Mouse (Mus musculus) heart, embryonic 12.5 days (tissue): ENCODE measurements around the gene Bpifb1. TPM values are rescaled to one million over a fixed set of nuclear protein-coding genes. Genes with fewer than 3 reads are reported as not detected.
"Not testable (repeated sequence)": the region's sequence is repeated elsewhere in the genome, so short reads cannot be mapped to it uniquely, and the experiment has no call there.

Experiments used
- ATAC-seq: fragments of 200-750 bp; cut with Nextera tagmentation; 2 replicates; pipeline ENCODE4 v1.8.0; 2017; ENCODE audit warnings: moderate TSS enrichment, moderate library complexity; ENCODE audit not compliant: insufficient number of reproducible peaks, low FRiP score
- H3K27ac ChIP-seq: fragments of 300-500 bp; sonication (generic); 2 replicates; pipeline ENCODE4 v1.5.1; 2016; ENCODE audit warnings: mild to moderate bottlenecking, moderate library complexity; ENCODE audit not compliant: poor library complexity, severe bottlenecking
- H3K27me3 ChIP-seq: fragments of 300-500 bp; sonication (generic); replicated peaks from 2 replicates; pipeline ENCODE4 v1.6.1; 2016; ENCODE audit warnings: mild to moderate bottlenecking, moderate library complexity
- H3K36me3 ChIP-seq: fragments of 300-500 bp; sonication (generic); 2 replicates; pipeline ENCODE4 v1.6.1; 2016; ENCODE audit warnings: mild to moderate bottlenecking, moderate library complexity
- H3K4me1 ChIP-seq: fragments of 300-500 bp; sonication (generic); replicated peaks from 2 replicates; pipeline ENCODE4 v1.6.1; 2016; ENCODE audit warnings: mild to moderate bottlenecking
- H3K4me2 ChIP-seq: fragments of 300-500 bp; sonication (generic); 2 replicates; pipeline ENCODE4 v1.6.1; 2016; ENCODE audit warnings: mild to moderate bottlenecking, moderate library complexity
- H3K4me3 ChIP-seq: fragments of 300-500 bp; sonication (generic); 2 replicates; pipeline ENCODE4 v1.5.1; 2016; ENCODE audit warnings: mild to moderate bottlenecking
- H3K9ac ChIP-seq: fragments of 300-500 bp; sonication (generic); 2 replicates; pipeline ENCODE4 v1.6.1; 2016; ENCODE audit warnings: mild to moderate bottlenecking, moderate library complexity
- H3K9me3 ChIP-seq: fragments of 300-500 bp; sonication (generic); replicated peaks from 2 replicates; pipeline ENCODE4 v1.6.1; 2016; ENCODE audit warnings: mild to moderate bottlenecking, moderate library complexity
- WGBS: fragments of 180-500 bp; shearing (Covaris S2); methylation state at CpG from one replicate; pipeline ENCODE4 v1.1.7; 2016; 5-methylcytosine and 5-hydroxymethylcytosine counted together
- polyA plus RNA-seq: library from polyadenylated mRNA; unstranded; fragments of >200 nt; fragmentation: Nextera tagmentation; extraction: Ambion mirVana; gene quantifications from 2 replicates; pipeline ENCODE4 v1.2.1, GENCODE M21; 2016

Gene Bpifb1
- polyA plus RNA-seq, result 0.12 and 0.14 TPM in 2 replicates

GRCm38 (mm10) chr2:154190546-154191258, at the start of gene Bpifb1:
TSS of gene Bpifb1 (plus strand) at chr2:154190818.
- Histone ChIP-seq H3K9me3 (no peaks in the 10 kb centered on the region), H3K36me3 (no peaks in the 10 kb centered on the region), H3K4me3 (no peak within 1 kb of the TSS), H3K4me2 (no peak within 1 kb of the TSS), H3K27ac (no peak within 1 kb of the TSS), H3K27me3 (no peaks in the 10 kb centered on the region), H3K4me1 (peaks cover 28% of the 10 kb centered on the region), H3K9ac (no peak within 1 kb of the TSS)
- 81% methylated on average over 11 of the region's 11 CpGs for WGBS
- no peak for ATAC-seq

- H3K27me3 ChIP-seq, result no peaks in the 10 kb centered on the region
- WGBS, result 71% methylated on average over 4 of the region's 4 CpGs
- no peak for ATAC-seq
These were observed 48.0 kb upstream of the Bpifb1 start, which contains the start of gene Bpifa1 for GRCm38 (mm10) chr2:154142580-154142979. TSS of gene Bpifa1 (plus strand) at chr2:154142880.

GRCm38 (mm10) chr2:154143735-154144134, 46.9 kb upstream of the Bpifb1 start:
- no peak for ATAC-seq
- Histone ChIP-seq H3K36me3 (no peaks in the 10 kb centered on the region), H3K4me2 (no peak overlapping the region), H3K4me3 (no peak overlapping the region), H3K4me1 (no peaks in the 10 kb centered on the region), H3K9me3 (no peaks in the 10 kb centered on the region), H3K27me3 (no peaks in the 10 kb centered on the region), H3K27ac (no peak overlapping the region), H3K9ac (no peak overlapping the region)
- 80% methylated on average over 3 of the region's 3 CpGs for WGBS

More at GRCm38 (mm10) chr2:154142580-154142979, 48.0 kb upstream of the Bpifb1 start, which contains the start of gene Bpifa1:
- Histone ChIP-seq H3K36me3 (no peaks in the 10 kb centered on the region), H3K4me1 (no peaks in the 10 kb centered on the region), H3K9me3 (no peaks in the 10 kb centered on the region), H3K27ac (no peak within 1 kb of the TSS), H3K9ac (no peak within 1 kb of the TSS), H3K4me2 (no peak within 1 kb of the TSS), H3K4me3 (no peak within 1 kb of the TSS)

GRCm38 (mm10) chr2:154147496-154147895, 43.1 kb upstream of the Bpifb1 start:
- WGBS, result 66% methylated on average over 4 of the region's 4 CpGs
- no peak for ATAC-seq

GRCm38 (mm10) chr2:154158433-154158832, 32.2 kb upstream of the Bpifb1 start:
- Histone ChIP-seq H3K4me1 (no peaks in the 10 kb centered on the region), H3K27me3 (no peaks in the 10 kb centered on the region), H3K9me3 (peaks cover 16% of the 10 kb centered on the region), H3K4me3 (no peak overlapping the region), H3K36me3 (no peaks in the 10 kb centered on the region), H3K27ac (no peak overlapping the region), H3K9ac (no peak overlapping the region), H3K4me2 (no peak overlapping the region)
- 27% methylated on average over 3 of the region's 3 CpGs for WGBS
- ATAC-seq, result no peak

More at GRCm38 (mm10) chr2:154147496-154147895, 43.1 kb upstream of the Bpifb1 start:
- Histone ChIP-seq H3K27me3 (no peaks in the 10 kb centered on the region), H3K4me3 (no peak overlapping the region), H3K27ac (no peak overlapping the region), H3K9me3 (no peaks in the 10 kb centered on the region), H3K36me3 (no peaks in the 10 kb centered on the region), H3K9ac (no peak overlapping the region), H3K4me2 (no peak overlapping the region), H3K4me1 (no peaks in the 10 kb centered on the region)

GRCm38 (mm10) chr2:154162307-154162706, 28.3 kb upstream of the Bpifb1 start, which contains the start of gene Bpifa5:
TSS of gene Bpifa5 (plus strand) at chr2:154162607.
- Histone ChIP-seq H3K27ac (no peak within 1 kb of the TSS), H3K27me3 (no peaks in the 10 kb centered on the region), H3K9me3 (peaks cover 16% of the 10 kb centered on the region; the same call in 1 of the 2 replicates), H3K4me2 (no peak within 1 kb of the TSS), H3K4me1 (no peaks in the 10 kb centered on the region), H3K4me3 (no peak within 1 kb of the TSS), H3K36me3 (no peaks in the 10 kb centered on the region), H3K9ac (no peak within 1 kb of the TSS)
- WGBS, result 73% methylated on average over 8 of the region's 8 CpGs
- ATAC-seq, result no peak

GRCm38 (mm10) chr2:154163306-154163705, 27.3 kb upstream of the Bpifb1 start:
- H3K9ac ChIP-seq, result no peak overlapping the region
- no peak overlapping the region for H3K4me2 ChIP-seq
- H3K9me3 ChIP-seq, result peaks cover 16% of the 10 kb centered on the region; the same call in 1 of the 2 replicates
- H3K36me3 ChIP-seq, result no peaks in the 10 kb centered on the region
- ATAC-seq, result no peak
- no peak overlapping the region for H3K4me3 ChIP-seq
- H3K27ac ChIP-seq, result no peak overlapping the region
- no peaks in the 10 kb centered on the region for H3K4me1 ChIP-seq
- WGBS, result 82% methylated on average over 5 of the region's 5 CpGs
- no peaks in the 10 kb centered on the region for H3K27me3 ChIP-seq

GRCm38 (mm10) chr2:154169172-154169571, 21.4 kb upstream of the Bpifb1 start:
- H3K4me2 ChIP-seq, result no peak overlapping the region
- H3K27ac ChIP-seq, result no peak overlapping the region
- ATAC-seq, result no peak
- H3K9ac ChIP-seq, result no peak overlapping the region
- no peaks in the 10 kb centered on the region; the same call in none of the 2 replicates for H3K27me3 ChIP-seq
- no peaks in the 10 kb centered on the region for H3K9me3 ChIP-seq
- H3K4me1 ChIP-seq, result no peaks in the 10 kb centered on the region
- H3K4me3 ChIP-seq, result no peak overlapping the region
- 67% methylated on average over 3 of the region's 3 CpGs for WGBS
- H3K36me3 ChIP-seq, result no peaks in the 10 kb centered on the region

- no peak overlapping the region for H3K27ac ChIP-seq
- 66% methylated on average over 6 of the region's 6 CpGs for WGBS
- H3K27me3 ChIP-seq, result no peaks in the 10 kb centered on the region; the same call in none of the 2 replicates
- no peak overlapping the region for H3K4me2 ChIP-seq
- no peak for ATAC-seq
- H3K4me3 ChIP-seq, result no peak overlapping the region
- no peaks in the 10 kb centered on the region for H3K9me3 ChIP-seq
- no peaks in the 10 kb centered on the region for H3K36me3 ChIP-seq
- H3K4me1 ChIP-seq, result no peaks in the 10 kb centered on the region
- H3K9ac ChIP-seq, result no peak overlapping the region
These were observed 19.0 kb upstream of the Bpifb1 start for GRCm38 (mm10) chr2:154171621-154172020.

- 44% methylated on average over 1 of the region's 1 CpGs for WGBS
- Histone ChIP-seq H3K27ac (no peak overlapping the region), H3K36me3 (no peaks in the 10 kb centered on the region), H3K4me3 (no peak overlapping the region), H3K27me3 (no peaks in the 10 kb centered on the region; the same call in none of the 2 replicates), H3K9ac (no peak overlapping the region), H3K9me3 (no peaks in the 10 kb centered on the region), H3K4me1 (no peaks in the 10 kb centered on the region), H3K4me2 (no peak overlapping the region)
- no peak for ATAC-seq
These were observed 17.3 kb upstream of the Bpifb1 start for GRCm38 (mm10) chr2:154173313-154173712.

GRCm38 (mm10) chr2:154181900-154182299, 8.7 kb upstream of the Bpifb1 start:
- not testable (repeated sequence) for H3K4me2 ChIP-seq, H3K27ac ChIP-seq, ATAC-seq, H3K27me3 ChIP-seq, H3K4me1 ChIP-seq, H3K9me3 ChIP-seq, H3K4me3 ChIP-seq, H3K36me3 ChIP-seq, H3K9ac ChIP-seq
- WGBS, result 76% methylated on average over 7 of the region's 7 CpGs
